Mouse (Mus musculus) olfactory bulb, adult 2 months (tissue): ENCODE results near the gene Bbx.

Source experiments
- CTCF ChIP-seq: fragments of 200-500 bp; IDR thresholded peaks from 2 replicates; pipeline ENCODE4 v1.5.1; 2012; ENCODE audit warnings: low read depth, mild to moderate bottlenecking, low read length, moderate library complexity; ENCODE audit not compliant: insufficient read depth
- POLR2A ChIP-seq: fragments of 200-500 bp; IDR thresholded peaks from 2 replicates; pipeline ENCODE4 v1.6.1; 2012; ENCODE audit warnings: mild to moderate bottlenecking, low read depth, low read length, moderate library complexity; ENCODE audit not compliant: insufficient read depth

DNA sequence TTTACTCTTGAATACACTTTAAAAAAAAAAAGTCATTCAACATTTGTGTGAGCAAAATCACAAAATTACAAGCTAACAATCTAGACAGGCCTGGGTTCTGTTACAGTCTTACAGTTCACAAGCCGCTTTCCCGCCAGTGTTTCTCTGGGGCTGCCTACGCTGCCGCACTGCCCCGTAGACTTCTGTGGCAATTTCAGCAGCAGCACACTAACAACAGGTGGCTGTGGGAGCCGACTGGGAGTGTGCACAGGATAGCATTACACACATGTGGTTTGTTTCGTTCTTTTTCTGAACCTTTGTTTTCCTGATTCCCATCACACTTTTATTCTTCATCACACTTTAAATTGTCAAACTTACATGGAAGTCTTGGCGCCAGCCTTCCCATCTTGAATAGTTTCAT is 48.6 kb downstream of the Bbx start:
- TF ChIP-seq POLR2A = no peak
- no peak for TF ChIP-seq CTCF
